Mouse (Mus musculus) cerebellum, adult 2 months (tissue): ENCODE measurements around the gene Nap1l1.

Experiments
- CTCF ChIP-seq: fragments of 200-500 bp; IDR thresholded peaks from 2 replicates; pipeline ENCODE4 v1.5.1; 2011; ENCODE audit warnings: low read depth, mild to moderate bottlenecking, control low read depth, low read length, moderate library complexity, borderline replicate concordance; ENCODE audit not compliant: insufficient read depth
- POLR2A ChIP-seq: fragments of 200-500 bp; IDR thresholded peaks from 2 replicates; pipeline ENCODE4 v1.6.1; 2011; ENCODE audit warnings: low read length, control low read depth, borderline replicate concordance; ENCODE audit not compliant: insufficient read depth

GRCm38 (mm10) chr10:111459040-111459439 lies 14.0 kb upstream of the Nap1l1 start:
- no peak for TF ChIP-seq CTCF
- no peak for TF ChIP-seq POLR2A
